Mouse (Mus musculus) thymus, postnatal 25 days (tissue): ENCODE measurements around the gene Tlk2.

Experiments used
- DNase-seq: peaks from one replicate; pipeline ENCODE4 v3.0.0; 2022

The Tlk2 gene

GRCm38 (mm10) chr11:105261601-105262351 is 83.2 kb downstream of the Tlk2 start:
- no peak for DNase-seq

GRCm38 (mm10) chr11:105264506-105264905 is 85.9 kb downstream of the Tlk2 start:
- DNase-seq = no peak

GRCm38 (mm10) chr11:105264988-105265387 is 86.4 kb downstream of the Tlk2 start:
- no peak for DNase-seq

GRCm38 (mm10) chr11:105270155-105270554 is 91.5 kb downstream of the Tlk2 start:
- DNase-seq = no peak

- no peak for DNase-seq
Measured at GRCm38 (mm10) chr11:105280456-105280855, 101.8 kb downstream of the Tlk2 start.

- no peak for DNase-seq
Measured at GRCm38 (mm10) chr11:105281291-105281690, 102.7 kb downstream of the Tlk2 start.

GRCm38 (mm10) chr11:105281763-105282459 is 103.3 kb downstream of the Tlk2 start:
- DNase-seq = no peak

- no peak for DNase-seq
Measured at GRCm38 (mm10) chr11:105282460-105282859, 103.9 kb downstream of the Tlk2 start.

- no peak for DNase-seq
Measured at GRCm38 (mm10) chr11:105283016-105283415, 104.4 kb downstream of the Tlk2 start.

GRCm38 (mm10) chr11:105285720-105286119 is 107.1 kb downstream of the Tlk2 start:
- DNase-seq = no peak

- no peak for DNase-seq
Measured at GRCm38 (mm10) chr11:105289403-105289802, 110.8 kb downstream of the Tlk2 start.

- no peak for DNase-seq
Measured at GRCm38 (mm10) chr11:105291681-105292123, 113.1 kb downstream of the Tlk2 start.

GRCm38 (mm10) chr11:105292124-105293071 is 113.8 kb downstream of the Tlk2 start, which contains the start of gene Mrc2:
Mrc2 (plus strand) TSS chr11:105292643.
- no peak for DNase-seq

GRCm38 (mm10) chr11:105293101-105293581 is 114.5 kb downstream of the Tlk2 start:
- DNase-seq = no peak

- DNase-seq = no peak
Measured at GRCm38 (mm10) chr11:105293901-105294494, 115.4 kb downstream of the Tlk2 start.

GRCm38 (mm10) chr11:105296084-105296483 is 117.5 kb downstream of the Tlk2 start:
- DNase-seq = no peak

- no peak for DNase-seq
Measured at GRCm38 (mm10) chr11:105310197-105310596, 131.6 kb downstream of the Tlk2 start.

- DNase-seq = no peak
Measured at GRCm38 (mm10) chr11:105311291-105311975, 132.8 kb downstream of the Tlk2 start.

- DNase-seq = no peak
Measured at GRCm38 (mm10) chr11:105312311-105312942, 133.8 kb downstream of the Tlk2 start.

- no peak for DNase-seq
Measured at GRCm38 (mm10) chr11:105312972-105313632, 134.5 kb downstream of the Tlk2 start.

GRCm38 (mm10) chr11:105313633-105314014 is 135.0 kb downstream of the Tlk2 start:
- no peak for DNase-seq
